Mouse (Mus musculus) right cerebral cortex, postnatal 4 days (tissue): ENCODE data around the gene Cdh1.
A peak's percentile ranks its signal among the peaks of the same experiment; 100 is the strongest.

ENCODE experiments used
- DNase-seq: peaks from one replicate; pipeline ENCODE4 v3.0.0-alpha.2; 2022

Cdh1 gene

DNA sequence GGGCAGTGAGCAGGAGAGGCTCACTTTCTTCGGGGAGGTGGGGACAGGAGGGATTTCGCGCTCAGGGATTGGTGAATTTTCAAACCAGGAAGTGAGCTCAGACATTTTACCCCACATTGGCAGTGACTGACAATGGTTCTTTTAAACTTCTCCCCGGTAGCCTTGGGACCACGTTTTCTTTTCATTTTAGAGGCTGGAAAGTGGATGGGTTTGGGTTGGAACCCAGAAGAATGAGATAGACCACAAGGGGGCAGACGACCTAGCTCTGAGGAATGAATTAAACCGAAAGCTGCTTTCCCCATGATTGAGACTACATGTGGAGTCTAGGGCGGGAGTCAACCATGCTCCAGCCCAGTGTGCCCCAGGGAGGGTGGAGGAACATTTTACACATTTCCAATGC is 71.7 kb downstream of the Cdh1 start:
- DNase-seq: no peak

DNA sequence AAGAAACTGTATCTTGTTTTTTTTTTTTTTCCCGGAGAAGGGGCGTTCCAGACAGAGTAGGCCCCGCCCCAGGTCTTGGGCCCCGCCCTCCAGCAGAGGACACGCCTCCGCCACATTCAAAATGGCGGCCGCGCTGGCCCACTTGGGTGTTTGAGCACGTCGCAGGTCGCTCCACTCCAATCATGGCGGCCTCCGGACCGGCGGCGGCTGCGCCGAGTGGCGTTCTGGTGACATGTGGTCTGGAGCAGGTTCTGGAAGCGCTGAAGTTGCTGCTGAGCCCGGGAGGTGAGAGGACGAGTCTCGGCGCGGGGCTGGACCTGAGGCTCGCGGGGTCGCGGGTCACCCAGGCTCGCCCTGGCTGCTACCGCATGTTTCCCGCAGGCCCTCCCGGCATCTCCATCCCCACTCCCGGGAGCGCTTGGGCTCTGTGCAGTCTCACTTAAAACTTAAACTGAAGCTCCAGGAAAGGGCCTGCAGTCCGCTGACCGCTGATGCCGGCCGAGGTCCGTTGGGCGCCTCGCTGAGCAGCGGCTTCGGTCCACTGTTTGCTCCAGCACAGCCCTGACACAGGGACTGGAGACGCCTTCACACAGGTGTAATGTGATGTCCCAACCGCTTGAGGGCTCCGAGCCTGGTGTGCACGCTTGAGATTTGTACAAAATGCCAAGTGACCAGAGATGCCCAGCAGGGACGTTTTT is 80.0 kb downstream of the Cdh1 start, which contains the start of gene Tango6:
Tango6 (plus strand) TSS at position 98 of the 698 bp plus-strand sequence.
- peak; percentile 89 for DNase-seq

GRCm38 (mm10) chr8:106684387-106684786 is 81.2 kb downstream of the Cdh1 start:
- DNase-seq: no peak

- DNase-seq: no peak
Observed at GRCm38 (mm10) chr8:106687479-106687878, 84.3 kb downstream of the Cdh1 start.

DNA sequence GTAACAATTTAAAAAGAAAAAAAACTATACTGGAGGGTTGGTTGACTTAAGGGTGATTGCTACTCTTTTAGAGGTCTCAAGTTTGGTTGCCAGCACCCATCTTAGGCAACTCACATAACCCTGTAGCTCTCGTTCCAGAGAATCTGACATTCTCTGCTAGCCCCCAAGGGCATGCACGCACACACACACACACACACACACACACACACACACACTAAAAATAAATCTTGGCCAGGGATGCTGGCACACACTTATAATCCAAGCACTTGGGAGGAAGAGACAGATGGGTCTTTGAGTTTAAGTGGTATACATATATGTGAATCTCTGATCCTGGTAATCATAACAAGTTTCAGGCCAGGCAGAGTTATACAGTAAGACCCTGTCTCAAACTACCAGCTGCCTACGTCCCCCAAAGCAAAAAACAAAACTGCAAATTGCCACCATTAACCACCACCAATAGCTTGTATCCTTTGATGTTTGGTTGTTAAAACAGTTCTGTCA is 94.6 kb downstream of the Cdh1 start:
- no peak for DNase-seq

GRCm38 (mm10) chr8:106699588-106699987 is 96.4 kb downstream of the Cdh1 start:
- DNase-seq: peak; percentile 80

- DNase-seq: no peak
Observed at GRCm38 (mm10) chr8:106700131-106700530, 97.0 kb downstream of the Cdh1 start.

DNA sequence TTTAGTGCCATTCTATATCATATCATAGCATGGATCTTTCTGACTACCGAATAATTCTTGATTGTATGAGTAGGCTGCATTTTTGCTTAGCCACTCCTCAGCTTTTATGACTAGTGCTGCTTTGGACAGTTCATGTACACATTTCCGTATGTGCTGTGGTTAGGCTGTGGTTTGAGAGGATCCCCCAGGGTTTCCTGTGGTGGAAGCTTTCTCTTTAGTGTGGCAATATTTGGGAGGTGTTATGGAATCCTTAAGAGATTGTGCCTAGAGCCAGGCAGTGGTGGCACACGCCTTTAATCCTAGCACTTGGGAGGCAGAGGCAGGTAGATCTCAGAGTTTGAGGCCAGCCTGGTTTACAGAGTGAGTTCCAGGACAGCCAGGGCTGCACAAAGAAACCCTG is 98.2 kb downstream of the Cdh1 start:
- DNase-seq: no peak

DNA sequence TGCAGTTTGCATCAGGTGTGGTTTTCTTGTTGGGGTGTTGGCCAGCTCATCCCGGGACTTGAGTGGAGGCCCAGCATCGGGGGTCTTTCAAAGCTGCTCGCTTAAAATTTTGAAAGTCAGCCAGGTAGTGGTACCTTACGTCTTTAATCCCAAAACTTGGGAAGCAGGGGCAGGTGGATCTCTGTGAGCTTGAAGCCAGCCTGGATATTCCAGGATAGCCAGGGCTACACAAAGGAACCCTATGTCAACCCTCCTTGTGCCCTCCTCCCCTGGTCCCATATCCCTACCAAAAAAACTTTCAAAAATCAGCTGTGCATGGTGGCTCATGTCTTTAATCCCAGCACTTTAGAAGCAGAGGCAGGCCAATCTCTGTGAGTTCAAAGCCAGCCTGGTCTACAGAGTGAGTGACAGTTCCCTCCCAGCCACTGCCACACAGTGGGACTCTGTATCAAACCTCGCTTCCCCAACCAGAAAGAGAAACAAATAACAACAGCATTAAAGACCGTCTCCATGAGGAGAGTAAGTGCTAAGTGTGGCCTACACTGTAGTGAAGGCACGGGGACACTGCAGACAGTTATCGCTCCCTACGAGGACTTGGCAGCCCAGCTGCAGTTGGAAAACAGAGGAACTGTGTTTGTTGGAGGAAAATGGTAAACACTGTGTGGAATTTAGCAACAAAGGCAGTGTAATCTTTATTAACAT is 101.2 kb downstream of the Cdh1 start:
- DNase-seq: no peak

DNA sequence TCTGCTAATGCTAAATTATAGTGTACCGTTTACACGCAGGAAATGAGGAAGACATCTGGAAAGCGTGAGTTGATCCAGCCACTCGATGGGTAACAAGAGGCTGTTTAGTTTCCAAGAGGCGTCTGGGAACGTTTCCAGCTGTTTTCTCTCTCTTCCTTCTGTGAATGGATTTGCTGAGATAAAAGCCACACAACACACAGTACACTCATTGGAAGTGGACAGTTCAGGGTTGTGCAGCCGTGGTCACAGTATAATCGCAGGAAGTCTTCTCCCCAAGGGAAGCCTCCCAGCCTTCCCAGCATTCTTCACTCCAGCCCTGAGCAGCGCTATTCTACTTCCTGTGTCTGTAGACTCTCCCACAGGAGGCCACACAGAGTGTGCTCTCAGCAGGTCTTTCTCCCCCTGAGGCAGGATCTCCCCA is 101.8 kb downstream of the Cdh1 start:
- peak; percentile 29 for DNase-seq

- no peak for DNase-seq
Observed at GRCm38 (mm10) chr8:106706194-106706593, 103.0 kb downstream of the Cdh1 start.

DNA sequence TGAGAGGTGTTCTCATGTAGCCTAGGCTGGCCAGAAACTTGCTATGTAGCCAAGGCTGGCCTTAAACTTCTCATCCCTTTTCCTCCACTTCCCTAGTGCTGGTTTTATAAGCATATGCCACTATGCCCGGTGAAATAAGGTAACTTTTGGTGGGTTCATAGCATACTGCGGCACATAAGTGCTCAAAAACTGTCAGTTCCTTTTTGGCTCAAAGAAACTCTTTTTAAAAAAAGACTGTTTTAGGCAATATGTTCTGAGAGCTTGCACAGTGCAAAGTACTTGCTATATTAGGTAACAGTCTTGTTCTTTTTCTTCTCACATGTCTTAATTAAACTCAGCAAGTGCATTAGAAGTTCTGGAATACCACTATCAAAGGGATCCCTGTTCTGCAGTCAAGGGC is 106.9 kb downstream of the Cdh1 start:
- DNase-seq: no peak

- no peak for DNase-seq
Observed at GRCm38 (mm10) chr8:106712487-106712886, 109.3 kb downstream of the Cdh1 start.

- DNase-seq: no peak
Observed at GRCm38 (mm10) chr8:106714297-106714696, 111.1 kb downstream of the Cdh1 start.

GRCm38 (mm10) chr8:106718091-106718500 is 114.9 kb downstream of the Cdh1 start:
- peak; percentile 89 for DNase-seq
